Mouse (Mus musculus): ENCODE measurements around the gene Tmem143.
"Not testable (repeated sequence)": the region's sequence is repeated elsewhere in the genome, so short reads cannot be mapped to it uniquely, and the experiment has no call there.

The Tmem143 gene

DNA sequence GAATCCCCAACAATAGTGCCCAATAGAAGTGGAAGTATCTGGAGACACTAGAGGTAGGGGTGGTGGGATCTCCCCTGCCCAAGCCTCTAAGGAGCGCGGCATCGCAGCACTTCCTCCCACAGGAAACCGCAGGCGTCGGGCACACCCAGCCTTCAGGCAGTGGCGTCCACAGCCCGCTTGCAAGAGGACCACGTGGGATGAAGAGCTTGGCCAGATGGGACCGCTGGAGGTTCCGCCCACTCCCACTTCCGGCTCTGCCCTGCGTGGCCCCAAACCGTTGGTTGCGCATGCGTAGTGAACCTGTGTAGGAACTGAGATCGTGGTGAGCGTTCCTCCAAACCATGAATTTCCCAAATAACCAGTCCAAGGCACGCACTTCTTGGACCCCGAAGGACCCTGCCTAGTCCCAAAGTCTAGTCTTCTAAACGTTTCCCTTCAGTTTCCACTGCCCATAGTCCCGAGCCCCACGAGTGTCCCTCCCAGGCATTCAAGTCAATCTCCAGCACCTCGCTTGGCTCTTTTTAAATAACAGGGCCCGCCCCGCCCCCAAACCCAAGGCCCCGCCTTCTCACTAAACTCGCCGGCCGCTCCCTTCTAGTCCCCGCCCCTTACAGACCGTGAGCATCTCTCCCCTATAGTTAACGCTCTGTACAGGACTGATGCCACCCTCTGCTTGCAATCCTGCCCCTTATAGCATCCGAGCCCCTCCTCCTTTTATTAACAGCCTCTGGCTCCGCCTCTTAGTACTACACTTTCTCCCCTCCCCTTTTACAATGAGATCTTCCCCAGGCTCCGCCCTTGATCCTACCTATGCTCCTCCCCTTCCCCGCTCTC is 26.4 kb downstream of the Tmem143 start:
- peak; percentile 81 to 95 for DNase-seq (ENCODE audit: low spot score in 2 of 2)

DNA sequence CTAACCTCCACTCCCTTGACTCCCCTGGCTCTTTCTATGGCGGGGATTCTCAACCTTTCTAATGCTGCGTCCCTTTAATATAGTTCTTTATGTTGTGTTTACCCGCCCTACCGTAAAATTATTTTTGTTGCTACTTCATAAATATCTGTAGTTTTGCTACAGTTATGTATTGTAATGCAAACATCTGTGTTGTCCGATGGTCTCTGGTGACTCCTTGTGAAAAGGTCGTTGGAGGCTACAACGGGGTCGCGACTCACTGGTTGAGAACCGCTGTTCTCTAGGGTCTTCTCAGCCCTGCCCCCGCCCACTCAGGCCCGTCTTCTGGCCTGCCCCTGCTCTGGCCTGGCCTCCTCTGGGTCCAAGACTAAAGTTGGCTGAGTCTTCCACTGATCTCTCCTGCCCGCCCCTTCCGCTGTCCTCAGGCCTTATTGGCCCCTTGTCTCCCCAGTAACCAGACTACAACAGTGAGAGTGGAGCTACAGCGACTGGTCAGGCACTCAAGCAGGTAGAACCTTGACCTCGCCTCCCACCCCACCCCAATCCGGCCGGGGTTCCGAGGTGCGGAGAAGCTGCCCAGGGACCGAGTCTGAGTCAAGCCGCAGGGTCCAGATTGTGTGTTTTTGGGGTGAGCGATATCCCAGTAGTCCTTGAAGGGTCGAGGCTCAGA is 27.2 kb downstream of the Tmem143 start, which contains the start of gene Ccdc114:
Ccdc114 (plus strand) TSS at position 311 of the 667 bp plus-strand sequence.
- DNase-seq (ENCODE audit: low spot score in 2 of 2), result peak; percentile 53 to 67

DNA sequence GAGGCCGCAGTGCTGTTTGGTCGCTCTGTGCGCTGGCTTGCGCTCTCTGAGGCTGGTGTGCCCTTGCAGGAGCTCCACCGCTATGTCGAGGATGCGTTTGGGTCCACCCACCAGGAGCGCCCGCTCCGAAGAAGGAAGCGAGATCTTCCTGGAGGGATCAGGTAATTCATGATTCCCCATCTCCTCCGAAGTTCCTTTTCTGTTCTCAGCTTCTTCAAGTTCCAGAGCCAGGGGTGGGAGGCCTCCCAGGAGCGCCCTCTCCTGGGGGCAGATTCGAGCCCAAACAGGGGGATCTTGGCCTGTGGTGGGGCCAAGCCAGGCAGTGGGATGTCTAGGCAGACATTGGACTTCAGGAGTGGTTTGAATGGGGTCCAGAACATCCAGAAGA is 27.7 kb downstream of the Tmem143 start:
- DNase-seq (ENCODE audit: low spot score in 2 of 2), result no peak

- DNase-seq (ENCODE audit: low spot score in 2 of 2), result no peak
These were observed 32.0 kb downstream of the Tmem143 start for GRCm38 (mm10) chr7:45928626-45929295.

GRCm38 (mm10) chr7:45929688-45930087 is 32.9 kb downstream of the Tmem143 start:
- no peak for DNase-seq (ENCODE audit: low spot score in 2 of 2)

DNA sequence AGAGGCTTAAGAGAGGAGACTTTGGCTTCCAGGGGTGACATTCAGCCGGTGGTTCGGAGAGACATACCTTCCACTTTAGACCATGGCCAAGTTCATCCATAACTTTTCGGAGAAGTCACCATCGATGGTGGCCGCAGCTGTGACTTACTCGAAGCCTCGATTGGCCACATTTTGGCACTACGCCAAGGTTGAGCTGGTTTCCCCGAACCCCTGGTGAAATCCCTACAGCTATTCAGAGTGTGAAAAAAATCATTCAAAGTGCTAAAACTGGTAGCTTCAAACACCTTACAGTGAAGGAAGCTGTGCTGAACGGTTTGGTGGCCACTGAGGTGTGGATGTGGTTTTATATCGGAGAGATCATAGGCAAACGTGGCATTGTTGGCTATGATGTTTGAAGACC is 37.0 kb downstream of the Tmem143 start:
- not testable (repeated sequence) for DNase-seq (ENCODE audit: low spot score in 2 of 2)

DNA sequence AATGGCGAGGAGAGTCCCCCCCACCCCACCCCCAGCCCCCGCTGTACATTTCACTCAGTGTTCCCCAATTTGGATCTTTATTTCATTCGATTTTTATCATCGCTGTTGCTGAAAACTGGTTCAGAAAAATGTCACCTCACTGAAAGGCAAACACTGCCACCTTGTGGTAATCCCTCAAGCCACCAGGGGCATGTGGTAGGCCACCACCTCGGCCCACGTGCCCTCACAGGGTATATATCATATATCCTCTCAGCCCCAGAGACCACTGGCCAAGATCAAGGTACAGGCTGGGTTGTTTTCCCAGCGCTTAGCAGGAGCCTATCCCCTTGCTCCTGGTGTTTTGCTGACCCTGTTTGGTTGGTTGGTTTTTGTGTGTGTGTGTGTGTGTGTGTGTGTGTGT is 38.4 kb downstream of the Tmem143 start:
- DNase-seq (ENCODE audit: low spot score in 2 of 2), result no peak

DNA sequence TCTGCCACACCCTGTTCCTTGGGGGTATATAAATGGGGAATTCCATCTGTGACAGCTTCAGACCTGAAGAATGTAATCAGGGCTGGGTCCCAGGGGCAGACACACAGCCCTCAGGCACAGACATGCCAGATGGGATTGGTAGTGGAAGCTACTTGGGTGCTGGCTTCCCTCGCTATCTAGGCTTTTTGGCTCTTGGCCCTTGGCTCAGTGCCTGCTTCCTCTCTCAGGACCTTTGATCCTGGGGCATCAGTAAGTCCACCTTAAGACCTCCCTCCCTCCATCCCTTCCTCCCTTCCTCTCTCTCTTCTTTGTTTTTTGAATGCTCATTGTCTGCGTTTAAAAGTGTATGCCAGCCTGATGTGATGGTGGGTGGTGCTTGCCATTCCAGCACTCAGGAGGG is 43.1 kb downstream of the Tmem143 start:
- DNase-seq (ENCODE audit: low spot score in 2 of 2), result no peak

GRCm38 (mm10) chr7:45941986-45942385 is 45.2 kb downstream of the Tmem143 start:
- no peak for DNase-seq (ENCODE audit: low spot score in 2 of 2)

GRCm38 (mm10) chr7:45943280-45943679 is 46.5 kb downstream of the Tmem143 start:
- DNase-seq (ENCODE audit: low spot score in 2 of 2), result not testable (repeated sequence)

GRCm38 (mm10) chr7:45949061-45949460 is 52.3 kb downstream of the Tmem143 start:
- no peak for DNase-seq (ENCODE audit: low spot score in 2 of 2)

GRCm38 (mm10) chr7:45956611-45957010 is 59.9 kb downstream of the Tmem143 start:
- no peak for DNase-seq (ENCODE audit: low spot score in 2 of 2)
